Mouse (Mus musculus) brain, embryonic 14.5 days (tissue): ENCODE measurements at regions not wholly inside any gene's neighbourhood (a gene's known extent, or its start where the extent isn't known, plus 50 kb on each side); places are given as distances from the start of the nearest gene placed in this dataset.

Experiments used
- CTCF ChIP-seq: fragments of 200-500 bp; IDR thresholded peaks from 2 replicates; pipeline ENCODE4 v1.5.1; 2012; ENCODE audit warnings: inconsistent platforms, mild to moderate bottlenecking, moderate library complexity, borderline replicate concordance; ENCODE audit not compliant: insufficient read depth, insufficient read length; ENCODE audit errors: extremely low read depth
- POLR2A ChIP-seq: fragments of 200-500 bp; IDR thresholded peaks from 2 replicates; pipeline ENCODE4 v1.6.1; 2012; ENCODE audit warnings: mild to moderate bottlenecking, inconsistent platforms, borderline replicate concordance; ENCODE audit not compliant: poor library complexity, insufficient read depth, insufficient read length, severe bottlenecking; ENCODE audit errors: extremely low read depth

GRCm38 (mm10) chr1:88840991-88841592, 139.1 kb upstream of the Arl4c start:
- no peak for TF ChIP-seq POLR2A
- no peak for TF ChIP-seq CTCF
